Mouse (Mus musculus) cerebellum, postnatal 36 days (tissue): ENCODE data around the gene Shc4.
A peak's percentile ranks its signal among the peaks of the same experiment; 100 is the strongest.

ENCODE experiments used
- DNase-seq, 2 experiments: peaks; one replicate each; pipeline ENCODE4 v3.0.0; 2021 to 2022; ENCODE audit warnings: mixed read lengths in 2 of 2

Gene Shc4

DNA sequence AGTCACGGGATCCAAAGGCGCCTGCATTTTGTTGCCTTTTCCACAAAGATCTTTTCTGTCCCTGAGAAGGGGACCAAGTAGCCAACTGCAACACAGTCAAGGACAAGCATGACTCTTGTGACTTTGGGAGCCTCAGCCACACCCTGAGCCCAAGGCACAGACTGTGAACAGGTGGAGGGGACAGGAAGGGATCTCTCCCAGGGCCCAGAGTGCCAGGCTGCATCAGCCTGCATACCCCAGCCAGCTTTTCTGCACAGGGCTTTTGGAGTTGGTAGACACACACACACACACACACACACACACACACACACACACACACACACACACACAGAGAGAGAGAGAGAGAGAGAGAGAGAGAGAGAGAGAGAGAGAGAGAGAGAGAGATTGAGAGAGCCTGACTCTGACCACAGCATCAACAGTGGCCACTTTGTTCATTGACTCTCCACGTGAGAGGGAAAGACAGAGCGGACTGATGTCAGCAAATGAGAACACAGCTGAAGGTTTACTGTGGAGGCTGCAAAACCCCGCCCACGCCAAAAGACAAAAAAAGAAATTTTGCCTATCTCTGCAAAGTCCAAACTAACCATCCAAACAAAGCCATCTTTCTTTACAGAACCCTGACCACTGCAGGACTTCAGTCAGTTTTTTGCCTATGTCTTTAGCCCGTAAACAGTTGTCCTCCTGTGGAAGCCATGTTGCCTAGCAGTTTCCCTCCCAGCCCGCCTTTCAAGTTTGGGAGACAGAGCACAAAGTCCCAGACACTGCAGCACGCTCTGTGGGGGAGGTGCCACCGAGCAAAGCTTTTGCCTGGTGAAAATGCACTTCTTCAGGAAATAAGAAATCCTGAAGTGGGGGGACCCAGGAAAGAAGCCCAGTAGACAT, 39.1 kb downstream of the Shc4 start:
- DNase-seq: no peak

DNA sequence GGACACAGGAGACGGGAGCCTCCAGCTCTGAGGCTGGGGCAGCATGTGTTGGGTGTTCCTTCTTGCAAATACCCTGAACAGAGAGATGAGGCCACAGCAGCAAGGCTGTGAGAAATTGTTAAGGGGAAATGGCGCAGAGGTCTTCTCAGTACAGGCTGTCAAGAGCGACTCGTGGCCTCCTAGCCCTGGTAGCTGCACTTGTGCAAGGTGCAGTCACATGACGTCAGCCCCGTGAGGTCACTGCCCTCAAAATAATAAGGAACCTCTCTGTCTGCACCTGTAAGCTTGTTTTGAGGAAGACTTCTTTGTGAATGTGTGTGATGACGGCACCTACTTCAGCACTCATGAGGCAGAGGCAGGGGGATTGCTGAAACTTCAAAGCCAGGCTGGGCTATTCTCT, 40.1 kb downstream of the Shc4 start:
- no peak for DNase-seq

DNA sequence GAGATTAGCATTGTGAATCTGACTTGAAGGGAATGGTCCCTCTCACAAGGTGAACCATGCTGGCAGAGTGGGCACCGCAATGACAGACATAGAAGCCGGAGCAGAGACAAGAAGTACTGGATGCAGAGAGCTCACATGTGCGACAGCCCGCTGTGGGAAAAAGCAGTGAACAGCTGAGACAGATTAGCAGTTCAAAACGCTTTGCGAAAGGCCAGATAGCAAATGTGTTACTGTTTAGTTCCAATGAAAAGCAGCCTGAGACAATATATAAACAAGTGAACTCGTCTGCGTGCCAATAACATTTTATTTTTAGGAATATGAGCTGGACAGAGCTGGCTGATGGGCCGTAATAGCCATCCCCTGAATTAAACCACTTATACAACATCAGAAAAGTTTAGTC, 42.1 kb downstream of the Shc4 start:
- DNase-seq: no peak

DNA sequence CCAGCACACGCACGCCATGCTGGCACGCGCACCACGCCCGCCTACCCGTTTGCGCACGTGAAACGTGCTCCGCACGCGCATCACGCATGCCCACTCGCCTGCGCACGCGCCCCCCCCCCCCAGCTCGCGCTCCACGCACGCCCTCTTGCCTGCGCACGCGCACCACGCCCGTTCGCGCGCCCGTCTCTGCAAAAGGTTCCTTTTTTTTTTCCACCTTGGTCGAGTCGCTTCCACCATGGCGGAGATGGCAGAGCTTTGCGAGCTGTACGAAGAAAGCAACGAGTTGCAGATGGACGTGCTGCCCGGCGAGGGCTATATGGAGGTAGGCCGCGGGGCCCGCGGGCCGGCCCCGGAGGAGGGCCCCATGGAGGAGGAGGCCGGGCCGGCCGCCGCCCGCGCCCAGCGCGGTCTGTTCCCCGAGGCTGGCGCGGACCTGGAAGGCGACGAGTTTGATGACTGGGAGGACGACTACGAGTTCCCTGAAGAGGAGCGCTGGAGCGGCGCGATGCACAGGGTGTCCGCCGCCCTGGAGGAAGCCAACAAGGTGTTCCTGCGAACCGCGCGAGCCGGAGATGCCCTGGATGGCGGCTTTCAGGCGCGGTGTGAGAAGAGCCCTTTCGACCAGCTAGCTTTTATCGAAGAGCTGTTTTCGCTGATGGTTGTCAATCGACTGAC, 50.9 kb downstream of the Shc4 start, which contains the start of gene Eid1:
TSS of gene Eid1 (plus strand) at position 139 of the 675 bp plus-strand sequence.
- peak; percentile 87 to 93 for DNase-seq

DNA sequence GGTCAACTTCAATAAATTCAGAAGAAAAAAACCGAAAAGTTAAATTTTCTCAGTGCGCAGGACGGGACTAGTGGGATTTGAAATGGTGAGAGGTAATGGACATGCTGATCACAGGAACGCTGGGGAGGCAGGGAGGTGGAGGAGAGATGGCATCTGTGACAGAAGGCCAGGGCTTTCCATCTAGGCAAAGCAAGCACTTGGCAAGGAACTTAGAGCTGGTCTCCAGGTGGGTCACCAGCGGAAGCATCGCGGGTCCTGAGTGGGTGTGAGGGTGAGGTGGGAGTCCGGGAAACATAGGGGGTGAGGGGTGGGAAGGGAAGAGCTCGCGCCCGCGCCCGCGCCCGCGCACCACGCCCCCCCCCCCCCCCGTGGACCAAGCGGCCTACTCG, 51.4 kb downstream of the Shc4 start:
- DNase-seq: no peak

DNA sequence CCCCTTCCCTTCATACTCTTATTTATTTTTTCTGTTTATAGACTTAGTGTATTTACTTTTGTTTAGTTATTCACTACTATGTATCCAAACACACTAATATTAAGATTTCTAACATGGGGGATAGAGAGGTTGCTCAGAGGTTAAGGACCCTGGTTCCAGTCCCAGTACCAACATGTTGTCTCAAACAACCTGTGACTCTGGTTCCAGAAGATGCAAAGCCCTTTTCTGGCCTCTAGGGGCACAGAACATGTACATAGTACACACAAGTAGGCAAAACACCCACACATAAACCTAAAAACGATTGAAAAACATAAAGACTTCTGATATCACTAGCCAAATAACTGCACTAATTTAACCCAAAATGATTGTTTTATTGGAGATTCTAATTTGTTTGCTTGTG, 53.1 kb downstream of the Shc4 start:
- DNase-seq: no peak

DNA sequence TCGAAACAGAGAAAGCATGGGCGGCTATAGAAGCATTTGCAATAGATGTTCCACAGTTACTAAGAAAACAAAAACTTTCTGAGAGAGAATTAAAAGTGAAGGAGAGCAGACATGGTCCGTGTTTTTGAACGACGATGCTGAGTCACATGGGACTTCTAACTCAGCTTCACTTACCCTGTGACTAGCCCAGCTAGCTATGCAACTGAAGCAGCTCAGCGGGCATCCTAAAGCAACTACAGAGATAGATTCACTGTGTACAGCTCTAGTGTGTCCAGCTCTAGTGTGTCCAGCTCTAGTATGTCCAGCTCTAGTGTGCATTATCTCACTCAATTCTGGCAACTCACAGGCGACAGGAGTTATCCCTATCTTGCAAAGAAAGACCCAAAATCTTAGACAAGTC, 56.2 kb downstream of the Shc4 start:
- DNase-seq: no peak

DNA sequence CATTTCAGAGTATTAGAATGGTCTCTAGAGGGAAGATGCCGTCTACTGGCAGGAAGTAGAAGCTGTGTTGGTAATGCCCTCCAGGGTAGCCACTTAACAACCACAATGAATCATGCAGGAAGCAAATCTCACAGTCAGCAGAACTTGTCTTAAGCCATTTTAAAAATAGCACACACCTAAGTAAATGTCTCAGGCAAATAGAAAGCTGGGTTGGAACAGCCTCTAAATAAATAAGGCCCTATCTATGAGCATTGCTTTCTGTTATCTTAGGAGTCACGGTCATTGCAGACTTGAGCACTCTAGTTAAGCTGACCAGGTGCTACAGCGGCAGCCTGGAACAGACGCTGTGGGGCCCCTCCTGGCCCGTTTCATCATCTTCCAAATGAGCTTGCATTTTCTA, 56.8 kb downstream of the Shc4 start:
- no peak for DNase-seq

DNA sequence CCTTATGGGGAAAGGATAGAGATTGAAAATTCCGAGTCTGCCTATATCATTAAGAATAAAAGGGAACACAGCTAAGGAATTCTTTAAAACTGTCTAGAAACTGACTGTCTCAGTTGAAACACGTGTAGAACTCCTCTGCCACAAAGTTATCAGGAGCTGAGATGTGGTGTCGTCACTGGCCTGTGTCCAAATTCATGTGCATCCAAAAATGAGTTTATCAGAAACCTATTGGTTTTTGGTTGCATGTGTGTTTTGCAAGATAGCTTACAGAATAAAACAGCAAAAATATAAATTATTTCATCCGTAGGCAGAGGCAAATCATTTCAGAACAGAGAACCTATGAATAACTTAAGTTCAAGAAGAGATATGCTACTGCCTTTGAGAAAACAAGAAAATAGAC, 57.3 kb downstream of the Shc4 start:
- no peak for DNase-seq

DNA sequence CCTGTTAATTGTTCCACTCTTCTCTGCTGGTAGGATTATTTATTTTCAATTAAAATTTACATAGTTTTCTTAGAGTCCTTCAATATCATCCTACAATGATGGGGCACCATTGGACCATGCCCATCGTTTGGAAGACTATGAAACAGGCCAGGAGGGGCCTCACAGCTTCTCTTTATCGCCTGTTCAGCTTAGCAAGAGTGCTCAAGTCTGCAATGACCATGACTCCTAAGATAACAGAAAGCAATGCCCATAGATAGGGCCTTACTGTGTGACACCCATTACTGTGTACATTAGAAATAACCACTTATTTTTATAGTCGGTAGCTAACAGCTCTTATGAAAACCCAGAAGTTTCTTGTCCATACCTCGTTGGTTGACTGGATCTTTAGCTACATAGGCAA, 58.0 kb downstream of the Shc4 start:
- DNase-seq: no peak

DNA sequence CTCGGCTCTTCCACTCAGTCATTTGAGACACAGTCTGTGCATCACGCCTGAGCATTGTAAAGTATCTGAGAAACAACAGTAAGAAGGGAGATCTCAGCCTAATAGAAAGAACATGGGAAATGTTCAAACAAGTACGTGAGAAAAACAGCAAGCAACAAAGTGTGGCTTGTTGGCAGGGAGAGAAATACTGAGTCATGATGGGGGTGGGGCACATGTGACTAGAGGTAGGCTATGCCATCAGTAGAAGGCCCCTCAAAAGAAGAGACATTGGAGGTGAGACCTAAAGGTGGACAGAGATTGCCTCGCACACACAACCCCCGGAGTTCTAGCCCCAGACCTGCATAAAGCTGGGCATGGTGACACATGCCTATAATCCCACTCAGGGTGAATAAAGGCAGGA, 58.7 kb downstream of the Shc4 start:
- DNase-seq: no peak

DNA sequence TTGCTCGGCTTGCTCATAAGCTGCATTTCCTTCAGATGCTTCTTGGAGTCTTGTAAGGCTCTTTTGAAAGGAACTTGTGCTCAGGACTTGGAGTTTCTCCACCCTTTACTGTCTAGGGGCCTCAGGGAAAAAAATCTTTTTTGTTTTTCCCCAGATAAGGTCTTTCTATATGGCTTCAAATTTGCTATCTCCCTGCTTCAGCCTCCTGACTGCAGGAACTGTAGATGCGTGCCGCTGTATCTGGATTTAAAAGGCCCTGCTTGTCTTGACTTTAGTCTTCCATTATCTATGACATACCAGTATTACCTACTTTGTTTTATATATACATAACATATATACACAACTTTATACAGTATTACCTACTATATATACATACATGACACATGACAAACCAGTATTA, 61.4 kb downstream of the Shc4 start:
- DNase-seq: no peak

DNA sequence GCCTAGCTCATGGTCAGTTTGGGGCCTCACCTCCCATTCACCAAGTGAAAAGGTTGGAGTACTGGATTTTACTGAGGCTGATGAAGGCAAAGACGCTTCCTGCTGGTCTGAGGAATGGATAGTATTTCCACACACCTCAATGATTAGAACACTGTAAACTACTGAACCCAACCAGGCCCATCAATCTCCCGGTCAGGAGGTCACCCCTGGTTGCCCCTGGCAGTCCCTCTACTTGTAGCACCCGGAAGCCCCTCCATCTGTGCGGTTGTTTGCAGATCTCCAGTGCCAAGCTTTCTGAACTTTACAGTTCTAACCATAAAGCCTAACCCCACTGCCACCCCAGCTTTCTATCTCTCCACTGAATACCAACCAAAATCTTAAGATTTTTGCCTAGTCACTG, 62.8 kb downstream of the Shc4 start:
- no peak for DNase-seq

DNA sequence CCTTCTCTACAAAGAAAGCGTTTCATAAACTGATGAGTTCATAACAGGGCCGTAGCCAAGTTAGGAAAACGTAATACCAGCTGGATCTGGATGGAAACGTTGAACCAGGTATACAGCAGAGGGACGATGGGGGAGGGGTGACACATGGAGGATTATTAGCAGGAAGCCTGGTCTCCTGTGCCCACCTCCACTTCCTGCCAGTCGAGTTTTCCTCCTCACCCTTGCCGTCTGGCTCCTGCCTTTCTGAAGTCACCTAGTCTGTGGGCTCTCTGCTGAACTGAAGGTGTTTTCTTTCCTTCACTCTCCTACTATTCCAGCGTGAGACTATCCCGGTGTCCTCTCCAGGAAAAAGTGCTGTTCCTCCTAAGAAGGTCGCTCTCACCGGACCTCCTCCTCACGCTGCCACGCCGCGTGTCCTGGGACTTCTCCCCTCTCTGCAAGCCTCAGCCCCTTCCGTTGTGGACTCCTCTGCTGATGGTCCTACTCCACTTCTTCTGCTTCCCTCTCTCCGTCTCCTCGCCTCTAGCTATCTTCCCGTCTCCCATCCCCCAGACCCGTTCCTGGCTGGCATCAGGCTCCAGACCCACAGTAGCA, 63.3 kb downstream of the Shc4 start:
- DNase-seq: no peak

DNA sequence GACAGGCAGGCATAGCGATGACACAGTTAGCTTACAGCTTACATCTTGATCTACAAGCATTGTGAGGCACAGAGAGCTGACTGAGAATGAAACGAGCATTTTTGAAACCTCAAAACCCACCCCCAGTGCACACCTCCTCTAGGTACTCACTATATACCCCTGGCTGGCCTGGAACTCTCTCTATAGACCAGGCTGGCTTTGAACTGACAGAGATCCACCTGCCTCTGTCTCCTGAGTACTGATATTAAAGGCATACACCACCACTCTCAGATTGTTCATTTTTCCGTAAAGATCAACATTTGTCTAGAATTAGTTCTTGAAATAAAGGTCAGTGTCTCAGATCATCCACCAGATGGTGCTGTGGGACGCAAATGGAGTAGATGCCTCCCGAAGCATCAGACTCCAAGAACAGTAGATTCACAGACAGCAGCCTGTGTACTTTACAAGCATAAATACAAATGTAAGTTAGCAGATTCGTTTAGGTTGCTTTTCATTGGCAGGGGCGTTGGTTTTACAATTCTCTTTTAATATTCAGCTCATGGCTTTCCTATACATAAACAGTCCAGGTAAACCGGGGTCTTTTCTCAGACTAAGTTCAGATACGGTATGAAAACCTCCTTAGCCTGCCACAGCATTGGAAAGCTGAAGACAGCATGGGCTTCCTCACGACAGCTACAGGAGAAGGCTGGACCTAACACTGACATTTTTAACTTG, 64.0 kb downstream of the Shc4 start:
- peak; percentile 71 to 72 for DNase-seq

DNA sequence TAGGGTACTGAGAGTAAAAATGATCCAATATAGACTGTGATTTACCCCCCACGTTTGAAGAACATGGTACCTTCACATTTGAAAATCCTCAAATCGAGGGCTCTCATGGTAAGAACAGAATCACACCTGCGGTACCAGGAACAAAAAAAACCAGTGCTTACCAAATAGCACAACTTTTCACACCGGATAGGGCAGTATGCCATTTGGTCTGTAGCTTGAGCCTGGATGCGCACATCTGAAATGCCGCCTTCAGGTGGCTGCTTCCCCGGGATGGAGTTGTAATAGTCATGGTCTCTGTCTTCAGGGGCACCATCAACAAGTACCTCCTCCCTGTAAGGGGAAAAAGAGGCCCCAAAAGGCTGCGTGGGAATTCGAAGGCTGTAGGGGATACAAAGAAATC, 68.6 kb downstream of the Shc4 start:
- DNase-seq: no peak

DNA sequence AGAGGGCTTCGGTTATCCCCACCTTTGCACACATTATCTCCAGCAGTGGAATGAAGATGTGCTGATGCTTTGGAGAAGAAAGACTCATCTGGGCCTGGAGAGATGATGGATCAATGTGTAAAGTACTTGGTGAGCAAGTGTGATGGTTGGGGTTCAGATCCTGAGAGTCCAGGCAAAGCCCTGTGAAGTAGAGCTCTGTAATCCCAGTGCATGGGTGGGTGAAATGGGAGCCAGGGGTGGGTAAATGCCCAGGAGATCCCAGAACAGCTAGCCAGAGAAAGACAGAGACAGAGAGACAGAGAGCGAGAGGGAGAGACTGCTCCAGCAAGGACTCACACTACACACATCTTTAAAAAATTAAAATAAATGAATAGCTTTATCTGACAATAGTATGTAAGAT, 70.7 kb downstream of the Shc4 start:
- no peak for DNase-seq

DNA sequence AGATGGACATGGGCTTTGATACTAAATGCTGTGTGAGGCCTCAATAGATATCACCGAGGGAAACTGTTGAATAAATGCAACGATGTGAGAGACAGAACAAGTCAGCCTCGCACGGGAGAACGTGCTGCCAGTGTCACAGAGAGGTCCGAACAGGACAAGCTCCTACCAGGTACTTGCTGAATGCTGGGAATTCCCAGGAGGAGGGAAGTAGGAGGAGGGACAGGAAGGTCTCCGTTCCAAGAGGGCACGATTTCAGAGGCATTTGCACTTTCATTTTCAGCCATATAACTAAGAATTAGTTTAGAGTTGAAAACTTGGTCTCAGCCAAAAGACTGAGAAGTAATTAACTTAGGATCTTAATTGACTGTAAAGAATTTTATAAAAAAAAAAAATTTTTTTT, 72.4 kb downstream of the Shc4 start:
- no peak for DNase-seq

DNA sequence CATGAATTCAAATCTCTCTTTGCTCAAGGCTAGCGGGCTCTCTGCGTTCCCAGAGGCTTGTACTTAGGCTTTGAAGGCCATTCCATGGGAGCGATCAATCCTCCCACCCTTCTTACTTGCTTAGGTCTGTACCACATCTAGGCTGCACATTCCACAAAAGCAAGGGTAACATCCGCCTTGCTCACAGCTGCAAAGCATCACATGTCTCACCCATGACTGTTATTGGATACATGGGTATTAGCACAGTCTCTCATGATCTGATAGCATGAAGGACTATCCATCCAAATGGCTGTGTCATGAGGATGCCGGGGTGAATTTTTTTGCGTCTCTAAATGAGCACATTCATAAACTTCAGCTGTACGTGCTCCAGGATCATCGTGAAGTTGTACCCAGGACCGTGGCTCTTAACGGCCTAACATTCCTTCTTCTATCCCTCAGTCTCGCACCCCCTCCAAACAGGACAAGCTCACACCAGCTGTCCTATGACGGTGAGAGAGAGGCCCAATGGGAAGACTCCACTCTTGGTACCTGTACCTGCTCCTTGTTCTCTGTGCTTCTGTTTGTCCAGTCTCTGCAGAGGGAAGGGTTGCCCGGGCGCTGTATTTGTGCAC, 73.1 kb downstream of the Shc4 start:
- no peak for DNase-seq

DNA sequence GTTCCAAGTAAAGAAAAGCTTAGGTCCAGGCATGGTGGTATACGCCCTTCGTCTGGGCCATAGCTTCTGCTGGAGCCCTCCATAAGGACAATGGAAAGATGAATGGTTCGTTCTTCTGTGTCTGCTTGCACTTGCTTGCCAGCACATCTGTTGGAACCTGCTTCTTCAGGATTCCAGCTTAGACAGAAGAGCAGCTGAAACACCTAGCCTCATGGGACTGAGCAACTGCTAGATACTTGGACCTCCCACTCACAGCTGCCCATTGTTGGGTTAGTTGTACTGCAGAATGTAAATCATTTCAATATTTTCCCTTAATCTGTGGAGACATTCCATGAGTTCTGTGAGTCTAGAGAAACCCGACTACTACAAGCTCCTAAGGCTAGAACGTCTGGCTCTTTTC, 73.9 kb downstream of the Shc4 start:
- no peak for DNase-seq

DNA sequence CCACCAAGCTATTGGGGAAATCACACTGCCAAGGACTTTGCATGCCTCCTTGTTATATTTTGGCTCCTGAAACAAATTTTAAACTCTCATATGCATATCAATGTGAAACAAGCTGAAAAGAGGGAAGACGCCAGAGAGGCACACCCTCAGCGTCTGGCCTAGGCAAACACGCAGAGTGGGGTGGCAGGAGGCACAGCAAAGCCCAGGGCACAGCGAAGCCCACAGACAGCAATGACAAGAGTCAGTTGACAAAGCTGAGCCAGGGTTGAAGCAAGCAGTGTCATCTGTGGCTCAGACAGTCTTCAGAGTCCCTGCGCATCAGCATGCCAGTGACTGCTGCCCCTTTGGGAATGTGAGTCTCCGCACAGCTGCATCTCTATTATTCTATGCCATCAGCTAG, 79.0 kb downstream of the Shc4 start:
- no peak for DNase-seq

DNA sequence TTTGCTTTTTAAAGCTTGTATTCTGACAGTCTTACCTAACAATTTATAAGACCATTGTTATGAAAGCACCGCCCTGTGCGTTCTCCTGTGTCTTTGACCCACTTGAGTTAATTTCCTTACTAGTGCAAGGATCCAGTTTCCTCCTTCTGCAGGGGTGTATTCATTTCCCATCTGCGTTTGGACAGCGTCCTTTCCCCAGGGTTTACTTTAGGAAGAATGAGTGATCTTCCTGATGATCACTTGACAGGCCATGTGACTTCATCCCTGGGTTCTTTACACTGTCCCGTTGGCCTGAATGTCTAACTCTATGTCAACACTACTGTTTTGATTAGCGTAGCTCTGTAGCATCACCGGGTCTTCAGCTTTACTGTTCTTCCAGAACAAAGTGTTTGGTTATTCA, 86.6 kb downstream of the Shc4 start:
- no peak for DNase-seq

DNA sequence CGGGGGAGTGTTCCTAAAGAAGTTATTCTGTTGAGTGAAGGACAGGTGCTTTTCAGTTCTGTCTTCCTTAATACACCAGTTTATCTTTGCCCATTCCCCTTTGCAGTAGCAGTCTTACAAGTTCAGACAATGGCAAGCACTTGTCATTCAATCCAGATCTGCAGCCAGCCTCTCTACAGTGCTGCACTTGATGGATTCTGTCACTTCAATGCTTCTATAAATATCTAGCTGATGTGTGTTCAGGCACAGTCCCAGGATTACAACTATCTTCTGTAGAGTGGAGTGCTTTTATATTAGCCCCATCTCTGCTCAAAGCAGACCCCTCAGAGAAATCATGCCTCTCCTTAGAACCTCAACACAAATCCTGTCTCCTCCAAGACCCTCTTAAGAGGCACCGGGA, 93.9 kb downstream of the Shc4 start:
- no peak for DNase-seq
